Mouse (Mus musculus): ENCODE results near the gene Apba2. TPM values are rescaled to one million over a fixed set of nuclear protein-coding genes. Genes with fewer than 3 reads are reported as not detected.

The Apba2 gene
- polyA plus RNA-seq, 1 experiment from 2014 or later, result 3.8 TPM

DNA sequence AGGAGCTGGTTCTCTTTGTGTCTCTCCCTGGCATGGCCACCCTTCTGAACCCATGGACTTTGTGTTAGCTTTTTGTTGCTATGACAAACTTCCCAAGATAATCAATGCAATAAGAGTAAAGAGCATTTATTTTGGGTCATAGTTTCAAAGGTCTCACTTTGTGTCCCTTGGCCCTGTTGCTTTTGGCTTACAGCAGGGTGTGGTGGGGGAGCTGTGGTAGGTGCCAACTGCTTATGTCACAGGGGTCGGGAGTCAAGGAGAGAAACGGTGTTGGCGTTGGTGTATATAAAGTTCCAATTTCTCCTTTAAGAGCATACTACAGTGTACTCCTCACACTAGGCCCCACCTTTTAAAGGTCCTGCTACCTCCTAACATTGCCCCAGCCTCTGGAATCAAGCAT lies 12.1 kb downstream of the Apba2 start:
- Histone ChIP-seq H3K36me3 (ENCODE audit: insufficient read depth) (no peaks in the 10 kb centered on the region), H3K9me3 (ENCODE audit: low read depth, low read length) (no peaks in the 10 kb centered on the region), H3K27ac (ENCODE audit: low read depth) (no peak overlapping the region), H3K4me2 (no peak overlapping the region), H3K4me1 (ENCODE audit: insufficient read depth) (no peaks in the 10 kb centered on the region), H3K4me3 (ENCODE audit: low read depth, low read length) (no peak overlapping the region), H3K9ac (no peak overlapping the region), H3K27me3 (ENCODE audit: insufficient read depth, low read length) (no peaks in the 10 kb centered on the region)
- no peak for TF ChIP-seq CTCF (IDR thresholded peaks at IDR 0.05; ENCODE audit: low read depth)
- ATAC-seq (ENCODE audit: insufficient read depth) (no peak), DNase-seq (no peak)
- 68% methylated on average over 3 of the region's 3 CpGs for WGBS

- no peak overlapping the region for H3K27ac ChIP-seq (ENCODE audit: low read depth)
- 53% methylated on average over 3 of the region's 3 CpGs for WGBS
- H3K4me1 ChIP-seq (ENCODE audit: insufficient read depth), result no peaks in the 10 kb centered on the region
- no peaks in the 10 kb centered on the region for H3K9me3 ChIP-seq (ENCODE audit: low read depth, low read length)
- no peaks in the 10 kb centered on the region for H3K36me3 ChIP-seq (ENCODE audit: insufficient read depth)
- H3K27me3 ChIP-seq (ENCODE audit: insufficient read depth, low read length), result no peaks in the 10 kb centered on the region
- TF ChIP-seq CTCF (IDR thresholded peaks at IDR 0.05; ENCODE audit: low read depth), result no peak
- H3K4me2 ChIP-seq, result no peak overlapping the region
- DNase-seq (peak; percentile 13), ATAC-seq (ENCODE audit: insufficient read depth) (peak; percentile 55; the same call in 1 of the 2 replicates)
- no peak overlapping the region for H3K9ac ChIP-seq
- H3K4me3 ChIP-seq (ENCODE audit: low read depth, low read length), result no peak overlapping the region
Measured at GRCm38 (mm10) chr7:64515280-64515679, 13.8 kb downstream of the Apba2 start.

DNA sequence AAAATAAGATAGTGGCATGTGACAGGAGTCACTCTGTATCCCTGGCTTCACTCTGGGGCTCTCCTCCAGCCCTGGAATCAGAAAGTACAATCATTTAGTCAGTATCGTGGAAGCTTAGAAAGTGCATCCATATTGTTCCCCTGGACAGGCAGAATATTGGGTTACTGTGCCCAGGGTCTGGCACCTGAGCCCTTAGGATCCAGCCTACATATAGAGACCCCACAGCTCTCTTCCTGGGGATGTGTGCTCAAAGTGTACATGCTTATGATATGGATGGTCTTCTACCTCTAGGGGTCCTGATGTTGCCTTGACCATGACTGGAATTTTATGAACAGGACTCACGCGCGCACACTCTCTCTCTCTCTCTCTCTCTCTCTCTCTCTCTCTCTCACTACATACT lies 14.4 kb downstream of the Apba2 start:
- H3K4me2 ChIP-seq, result no peak overlapping the region
- H3K27me3 ChIP-seq (ENCODE audit: insufficient read depth, low read length), result no peaks in the 10 kb centered on the region
- WGBS, result 92% methylated on average over 4 of the region's 4 CpGs
- no peaks in the 10 kb centered on the region for H3K36me3 ChIP-seq (ENCODE audit: insufficient read depth)
- no peaks in the 10 kb centered on the region for H3K9me3 ChIP-seq (ENCODE audit: low read depth, low read length)
- H3K27ac ChIP-seq (ENCODE audit: low read depth), result no peak overlapping the region
- ATAC-seq (ENCODE audit: insufficient read depth) (no peak), DNase-seq (no peak)
- H3K9ac ChIP-seq, result no peak overlapping the region
- TF ChIP-seq CTCF (IDR thresholded peaks at IDR 0.05; ENCODE audit: low read depth), result no peak
- no peaks in the 10 kb centered on the region for H3K4me1 ChIP-seq (ENCODE audit: insufficient read depth)
- no peak overlapping the region for H3K4me3 ChIP-seq (ENCODE audit: low read depth, low read length)

- no peaks in the 10 kb centered on the region for H3K36me3 ChIP-seq (ENCODE audit: insufficient read depth)
- H3K27me3 ChIP-seq (ENCODE audit: insufficient read depth, low read length), result no peaks in the 10 kb centered on the region
- no peak overlapping the region for H3K4me3 ChIP-seq (ENCODE audit: low read depth, low read length)
- 70% methylated on average over 4 of the region's 4 CpGs for WGBS
- H3K4me1 ChIP-seq (ENCODE audit: insufficient read depth), result no peaks in the 10 kb centered on the region
- H3K27ac ChIP-seq (ENCODE audit: low read depth), result no peak overlapping the region
- H3K4me2 ChIP-seq, result no peak overlapping the region
- H3K9me3 ChIP-seq (ENCODE audit: low read depth, low read length), result no peaks in the 10 kb centered on the region
- TF ChIP-seq CTCF (IDR thresholded peaks at IDR 0.05; ENCODE audit: low read depth), result no peak
- H3K9ac ChIP-seq, result no peak overlapping the region
- DNase-seq (no peak), ATAC-seq (ENCODE audit: insufficient read depth) (no peak)
Measured at GRCm38 (mm10) chr7:64519091-64519490, 17.6 kb downstream of the Apba2 start.

DNA sequence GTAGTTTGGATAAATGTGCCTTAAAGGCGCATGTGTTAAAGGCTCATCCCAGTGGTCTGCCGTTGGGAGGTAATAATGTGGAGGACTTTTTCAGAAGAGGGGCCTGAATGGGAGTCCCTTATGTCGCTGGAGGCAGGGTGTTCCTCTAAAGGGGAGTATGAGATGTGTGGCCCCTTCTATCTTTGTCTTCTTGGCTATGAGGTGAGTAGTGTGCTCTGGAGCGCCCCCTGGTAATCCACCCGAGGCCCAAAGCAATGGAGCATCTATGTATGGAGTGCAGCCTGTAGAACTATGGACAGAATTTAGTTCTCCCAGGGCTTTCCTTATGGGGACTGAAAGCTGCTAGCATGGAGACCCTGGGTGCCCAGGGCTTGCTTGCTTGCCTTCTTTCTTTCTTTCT lies 18.0 kb downstream of the Apba2 start:
- 48% methylated on average over 5 of the region's 5 CpGs for WGBS
- Histone ChIP-seq H3K9ac (no peak overlapping the region), H3K27me3 (ENCODE audit: insufficient read depth, low read length) (no peaks in the 10 kb centered on the region), H3K27ac (ENCODE audit: low read depth) (no peak overlapping the region), H3K4me3 (ENCODE audit: low read depth, low read length) (no peak overlapping the region), H3K4me1 (ENCODE audit: insufficient read depth) (no peaks in the 10 kb centered on the region), H3K4me2 (no peak overlapping the region), H3K36me3 (ENCODE audit: insufficient read depth) (no peaks in the 10 kb centered on the region), H3K9me3 (ENCODE audit: low read depth, low read length) (no peaks in the 10 kb centered on the region)
- ATAC-seq (ENCODE audit: insufficient read depth), result no peak
- TF ChIP-seq CTCF (IDR thresholded peaks at IDR 0.05; ENCODE audit: low read depth), result no peak
- DNase-seq, result no peak

GRCm38 (mm10) chr7:64521695-64522408 lies 20.3 kb downstream of the Apba2 start:
- Histone ChIP-seq H3K36me3 (ENCODE audit: insufficient read depth) (no peaks in the 10 kb centered on the region), H3K27ac (ENCODE audit: low read depth) (no peak overlapping the region), H3K4me2 (no peak overlapping the region), H3K4me3 (ENCODE audit: low read depth, low read length) (no peak overlapping the region), H3K4me1 (ENCODE audit: insufficient read depth) (no peaks in the 10 kb centered on the region), H3K9me3 (ENCODE audit: low read depth, low read length) (no peaks in the 10 kb centered on the region), H3K27me3 (ENCODE audit: insufficient read depth, low read length) (no peaks in the 10 kb centered on the region), H3K9ac (no peak overlapping the region)
- no peak for TF ChIP-seq CTCF (IDR thresholded peaks at IDR 0.05; ENCODE audit: low read depth)
- ATAC-seq (ENCODE audit: insufficient read depth) (no peak), DNase-seq (no peak)
- WGBS, result 78% methylated on average over 5 of the region's 5 CpGs

- no peak for TF ChIP-seq CTCF (IDR thresholded peaks at IDR 0.05; ENCODE audit: low read depth)
- Histone ChIP-seq H3K36me3 (ENCODE audit: insufficient read depth) (no peaks in the 10 kb centered on the region), H3K4me3 (ENCODE audit: low read depth, low read length) (no peak overlapping the region), H3K27me3 (ENCODE audit: insufficient read depth, low read length) (no peaks in the 10 kb centered on the region), H3K9me3 (ENCODE audit: low read depth, low read length) (no peaks in the 10 kb centered on the region), H3K27ac (ENCODE audit: low read depth) (no peak overlapping the region), H3K4me2 (no peak overlapping the region), H3K4me1 (ENCODE audit: insufficient read depth) (no peaks in the 10 kb centered on the region), H3K9ac (no peak overlapping the region)
- ATAC-seq (ENCODE audit: insufficient read depth) (no peak), DNase-seq (no peak)
- 15% methylated on average over 1 of the region's 1 CpGs for WGBS
Measured at GRCm38 (mm10) chr7:64522409-64522730, 20.9 kb downstream of the Apba2 start.

Data from lung, embryonic 14.5 days (tissue).